Mouse (Mus musculus): ENCODE data around the gene Tab2. TPM values are rescaled to one million over a fixed set of nuclear protein-coding genes. Genes with fewer than 3 reads are reported as not detected.
A peak's percentile ranks its signal among the peaks of the same experiment; 100 is the strongest.

Gene Tab2
- polyA plus RNA-seq, 1 experiment, result 31.8 TPM

DNA sequence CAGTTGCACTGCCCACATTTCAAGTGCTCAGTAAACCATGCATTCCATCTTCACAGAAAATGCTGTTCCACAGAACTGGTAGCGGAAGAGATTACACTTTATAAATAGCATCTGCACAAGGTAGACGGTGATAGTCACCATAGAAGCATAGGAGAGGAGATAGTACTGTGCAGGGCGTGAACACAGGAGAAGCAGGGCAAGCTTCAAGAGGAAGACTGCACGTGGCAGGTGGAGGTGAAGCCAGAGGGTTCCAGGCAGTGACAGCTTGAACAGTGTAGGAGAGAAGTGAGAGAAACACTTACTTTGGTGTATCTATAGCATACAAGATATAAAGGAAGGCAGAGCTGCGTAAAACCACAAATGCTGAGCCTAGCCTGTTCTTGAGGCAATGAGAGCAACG is 3.0 kb upstream of the Tab2 start:
- no peak overlapping the region for H3K4me3 ChIP-seq (ENCODE audit: extremely low read depth, insufficient read depth, insufficient read length)

DNA sequence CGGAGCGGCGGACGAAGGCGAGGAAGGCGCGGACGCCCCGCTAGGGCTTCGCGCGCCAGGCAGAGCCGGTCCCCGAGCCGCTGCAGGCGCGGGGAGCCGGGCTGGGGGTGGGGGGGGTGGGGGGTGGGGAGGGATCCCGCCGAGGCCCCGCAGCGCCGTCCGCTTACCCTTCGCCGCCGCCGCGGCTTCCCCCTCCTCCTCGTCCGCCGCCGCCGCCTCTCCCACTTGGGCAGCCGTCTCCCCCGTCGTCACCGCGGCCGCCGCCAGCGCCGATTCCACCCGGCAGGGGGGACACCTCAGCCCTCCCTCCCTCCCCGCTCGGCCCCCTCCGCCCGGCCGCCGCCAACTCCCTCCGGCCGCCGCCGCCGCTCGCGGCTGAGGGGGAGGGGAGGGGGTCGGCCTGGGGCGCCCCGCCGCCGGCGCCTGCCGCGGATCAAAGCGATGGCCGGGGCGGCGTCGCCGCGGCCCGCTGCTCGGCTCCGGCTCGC is 352 bp downstream of the Tab2 start:
- WGBS, result 0% methylated on average over 12 of the region's 76 CpGs
- Histone ChIP-seq H3K36me3 (ENCODE audit: control insufficient read depth, insufficient read depth, low read length) (no peaks in the 10 kb centered on the region), H3K4me1 (ENCODE audit: control insufficient read depth, insufficient read depth, insufficient read length) (peaks cover 6% of the 10 kb centered on the region), H3K27ac (ENCODE audit: insufficient read depth, low read length) (peak overlapping the region; percentile 86), H3K4me3 (ENCODE audit: extremely low read depth, insufficient read depth, insufficient read length) (peak overlapping the region; percentile 93), H3K27me3 (ENCODE audit: control insufficient read depth, insufficient read depth, low read length) (no peaks in the 10 kb centered on the region)
- DNase-seq (ENCODE audit: low read depth in 1 of 2, low spot score in 2 of 2), result peak in 1 of 2 experiments; percentile 50
- no peak for TF ChIP-seq POLR2A (IDR thresholded peaks at IDR 0.05; ENCODE audit: low read depth, low read length)
- no peak for TF ChIP-seq CTCF (IDR thresholded peaks at IDR 0.05; ENCODE audit: extremely low read depth, insufficient read depth, insufficient read length, insufficient replicate concordance)

More for the DNA sequence above, 3.0 kb upstream of the Tab2 start:
- no peaks in the 10 kb centered on the region for H3K27me3 ChIP-seq (ENCODE audit: control insufficient read depth, insufficient read depth, low read length)
- TF ChIP-seq CTCF (IDR thresholded peaks at IDR 0.05; ENCODE audit: extremely low read depth, insufficient read depth, insufficient read length, insufficient replicate concordance) (no peak), POLR2A (IDR thresholded peaks at IDR 0.05; ENCODE audit: low read depth, low read length) (no peak)
- WGBS, result 37% methylated on average over 6 of the region's 6 CpGs
- no peak overlapping the region for H3K27ac ChIP-seq (ENCODE audit: insufficient read depth, low read length)
- no peaks in the 10 kb centered on the region for H3K36me3 ChIP-seq (ENCODE audit: control insufficient read depth, insufficient read depth, low read length)
- peaks cover 4% of the 10 kb centered on the region for H3K4me1 ChIP-seq (ENCODE audit: control insufficient read depth, insufficient read depth, insufficient read length)
- DNase-seq (ENCODE audit: low read depth in 1 of 2, low spot score in 2 of 2), result no peak

DNA sequence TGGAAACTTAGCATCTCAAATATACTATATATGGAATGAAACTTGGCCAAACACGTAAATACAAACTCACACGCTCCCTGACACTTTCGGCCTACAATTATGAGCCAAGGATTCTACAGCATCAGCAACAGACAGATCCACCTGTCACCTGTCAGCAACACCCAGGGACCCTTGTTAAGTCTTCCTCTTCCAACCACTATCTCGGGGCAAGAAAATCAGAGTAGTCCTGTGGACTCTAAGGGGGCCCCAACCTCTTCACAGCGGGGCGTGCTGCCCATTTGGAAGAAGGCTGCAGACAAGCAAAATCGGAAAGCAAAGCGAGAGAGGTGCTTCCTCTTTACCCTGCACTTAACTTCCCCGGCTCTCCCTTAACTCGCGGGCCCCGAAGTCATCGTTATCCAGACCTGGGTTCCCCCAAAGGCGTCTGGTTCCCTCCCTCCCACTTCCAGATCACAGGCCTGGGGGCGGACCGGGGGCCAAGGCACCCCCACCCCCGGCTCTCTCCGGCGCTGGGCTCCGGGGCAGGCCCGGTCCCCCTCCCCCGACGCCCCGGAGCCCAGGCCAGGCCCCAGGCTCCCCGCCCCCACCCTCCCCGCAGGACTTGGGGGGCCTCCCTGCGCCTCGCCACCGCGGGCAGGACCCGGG is 919 bp downstream of the Tab2 start:
- peaks cover 6% of the 10 kb centered on the region for H3K4me1 ChIP-seq (ENCODE audit: control insufficient read depth, insufficient read depth, insufficient read length)
- H3K27ac ChIP-seq (ENCODE audit: insufficient read depth, low read length), result peak overlapping the region; percentile 86
- H3K27me3 ChIP-seq (ENCODE audit: control insufficient read depth, insufficient read depth, low read length), result no peaks in the 10 kb centered on the region
- no peak for TF ChIP-seq POLR2A (IDR thresholded peaks at IDR 0.05; ENCODE audit: low read depth, low read length)
- TF ChIP-seq CTCF (IDR thresholded peaks at IDR 0.05; ENCODE audit: extremely low read depth, insufficient read depth, insufficient read length, insufficient replicate concordance), result no peak
- H3K4me3 ChIP-seq (ENCODE audit: extremely low read depth, insufficient read depth, insufficient read length), result peak overlapping the region; percentile 93
- no peaks in the 10 kb centered on the region for H3K36me3 ChIP-seq (ENCODE audit: control insufficient read depth, insufficient read depth, low read length)
- DNase-seq (ENCODE audit: low read depth in 1 of 2, low spot score in 2 of 2), result peak; percentile 28 to 59
- WGBS, result 2% methylated on average over 30 of the region's 31 CpGs

DNA sequence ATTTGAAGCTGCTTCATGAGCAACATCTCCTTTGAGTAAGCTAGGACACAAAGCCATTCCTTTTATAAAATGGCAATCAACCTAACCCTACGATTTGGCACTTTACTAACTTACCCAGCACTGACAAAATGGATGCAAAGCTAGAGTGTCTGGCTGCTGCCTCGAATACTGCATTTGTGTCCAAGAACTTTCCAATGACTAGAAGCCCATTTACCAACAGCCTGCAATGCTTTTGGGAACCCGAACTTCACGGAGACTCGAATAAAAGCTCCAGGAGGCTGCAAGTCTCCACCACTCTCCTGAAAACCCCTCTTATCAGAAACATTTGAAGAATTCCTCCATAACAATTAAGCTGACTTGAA is 1.4 kb downstream of the Tab2 start:
- DNase-seq (ENCODE audit: low read depth in 1 of 2, low spot score in 2 of 2), result no peak
- Histone ChIP-seq H3K4me1 (ENCODE audit: control insufficient read depth, insufficient read depth, insufficient read length) (peaks cover 6% of the 10 kb centered on the region), H3K4me3 (ENCODE audit: extremely low read depth, insufficient read depth, insufficient read length) (peak overlapping the region; percentile 93), H3K27ac (ENCODE audit: insufficient read depth, low read length) (no peak overlapping the region), H3K36me3 (ENCODE audit: control insufficient read depth, insufficient read depth, low read length) (no peaks in the 10 kb centered on the region), H3K27me3 (ENCODE audit: control insufficient read depth, insufficient read depth, low read length) (no peaks in the 10 kb centered on the region)
- TF ChIP-seq POLR2A (IDR thresholded peaks at IDR 0.05; ENCODE audit: low read depth, low read length), result no peak
- no peak for TF ChIP-seq CTCF (IDR thresholded peaks at IDR 0.05; ENCODE audit: extremely low read depth, insufficient read depth, insufficient read length, insufficient replicate concordance)
- WGBS, result 3% methylated on average over 5 of the region's 5 CpGs

- no peak for DNase-seq (ENCODE audit: low read depth in 1 of 2, low spot score in 2 of 2)
- Histone ChIP-seq H3K27ac (ENCODE audit: insufficient read depth, low read length) (no peak overlapping the region), H3K4me1 (ENCODE audit: control insufficient read depth, insufficient read depth, insufficient read length) (peaks cover 2% of the 10 kb centered on the region; the same call in 1 of the 2 replicates), H3K4me3 (ENCODE audit: extremely low read depth, insufficient read depth, insufficient read length) (no peak overlapping the region), H3K36me3 (ENCODE audit: control insufficient read depth, insufficient read depth, low read length) (no peaks in the 10 kb centered on the region), H3K27me3 (ENCODE audit: control insufficient read depth, insufficient read depth, low read length) (no peaks in the 10 kb centered on the region)
- no peak for TF ChIP-seq CTCF (IDR thresholded peaks at IDR 0.05; ENCODE audit: extremely low read depth, insufficient read depth, insufficient read length, insufficient replicate concordance)
- TF ChIP-seq POLR2A (IDR thresholded peaks at IDR 0.05; ENCODE audit: low read depth, low read length), result no peak
- WGBS, result 72% methylated on average over 3 of the region's 3 CpGs
Observed at GRCm38 (mm10) chr10:7943006-7943405, 13.0 kb downstream of the Tab2 start.

DNA sequence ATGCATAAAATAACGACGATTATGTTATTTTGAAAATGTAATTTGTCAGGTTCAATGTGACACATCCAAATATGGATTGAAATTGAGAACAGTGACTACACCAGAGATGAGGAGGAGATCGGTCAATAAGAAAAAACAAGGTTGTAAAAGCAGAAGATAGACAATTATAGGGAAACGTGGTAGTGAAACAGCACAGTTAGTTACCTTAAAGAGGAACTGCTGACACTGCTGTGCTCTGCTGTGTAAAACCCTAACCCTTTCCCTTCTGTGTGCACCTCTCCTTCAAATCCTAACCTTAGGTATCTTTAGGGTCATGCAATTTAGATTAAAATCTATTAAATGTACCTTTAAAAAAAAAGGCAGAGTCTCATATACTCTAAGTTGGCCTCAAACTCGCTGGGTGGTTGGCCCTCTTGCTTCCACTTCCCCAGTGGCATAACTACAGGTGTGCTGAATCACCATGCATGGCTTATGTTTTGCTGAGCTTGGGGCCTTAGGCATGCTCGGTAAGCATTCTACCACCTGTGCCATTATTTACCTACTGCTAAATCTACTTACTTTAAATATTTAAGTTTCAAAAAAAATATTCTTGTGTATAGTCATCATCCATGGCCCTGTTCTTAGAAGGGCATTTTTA is 19.4 kb downstream of the Tab2 start:
- Histone ChIP-seq H3K4me3 (ENCODE audit: extremely low read depth, insufficient read depth, insufficient read length) (no peak overlapping the region), H3K36me3 (ENCODE audit: control insufficient read depth, insufficient read depth, low read length) (no peaks in the 10 kb centered on the region; the same call in 1 of the 2 replicates), H3K4me1 (ENCODE audit: control insufficient read depth, insufficient read depth, insufficient read length) (peaks cover 9% of the 10 kb centered on the region), H3K27me3 (ENCODE audit: control insufficient read depth, insufficient read depth, low read length) (no peaks in the 10 kb centered on the region), H3K27ac (ENCODE audit: insufficient read depth, low read length) (no peak overlapping the region; the same call in 1 of the 2 replicates)
- TF ChIP-seq POLR2A (IDR thresholded peaks at IDR 0.05; ENCODE audit: low read depth, low read length) (no peak), CTCF (IDR thresholded peaks at IDR 0.05; ENCODE audit: extremely low read depth, insufficient read depth, insufficient read length, insufficient replicate concordance) (no peak)
- DNase-seq (ENCODE audit: low read depth in 1 of 2, low spot score in 2 of 2), result no peak
- 22% methylated on average over 6 of the region's 6 CpGs for WGBS

GRCm38 (mm10) chr10:7932958-7933357 is 23.1 kb downstream of the Tab2 start:
- TF ChIP-seq CTCF (IDR thresholded peaks at IDR 0.05; ENCODE audit: extremely low read depth, insufficient read depth, insufficient read length, insufficient replicate concordance) (no peak), POLR2A (IDR thresholded peaks at IDR 0.05; ENCODE audit: low read depth, low read length) (no peak)
- H3K27ac ChIP-seq (ENCODE audit: insufficient read depth, low read length), result no peak overlapping the region
- no peaks in the 10 kb centered on the region for H3K27me3 ChIP-seq (ENCODE audit: control insufficient read depth, insufficient read depth, low read length)
- H3K4me1 ChIP-seq (ENCODE audit: control insufficient read depth, insufficient read depth, insufficient read length), result peaks cover 7% of the 10 kb centered on the region
- no peak for DNase-seq (ENCODE audit: low read depth in 1 of 2, low spot score in 2 of 2)
- H3K4me3 ChIP-seq (ENCODE audit: extremely low read depth, insufficient read depth, insufficient read length), result no peak overlapping the region
- WGBS, result 66% methylated on average over 2 of the region's 2 CpGs
- no peaks in the 10 kb centered on the region; the same call in 1 of the 2 replicates for H3K36me3 ChIP-seq (ENCODE audit: control insufficient read depth, insufficient read depth, low read length)
